Mouse (Mus musculus): ENCODE data around the gene Ugt1a10.

DNA sequence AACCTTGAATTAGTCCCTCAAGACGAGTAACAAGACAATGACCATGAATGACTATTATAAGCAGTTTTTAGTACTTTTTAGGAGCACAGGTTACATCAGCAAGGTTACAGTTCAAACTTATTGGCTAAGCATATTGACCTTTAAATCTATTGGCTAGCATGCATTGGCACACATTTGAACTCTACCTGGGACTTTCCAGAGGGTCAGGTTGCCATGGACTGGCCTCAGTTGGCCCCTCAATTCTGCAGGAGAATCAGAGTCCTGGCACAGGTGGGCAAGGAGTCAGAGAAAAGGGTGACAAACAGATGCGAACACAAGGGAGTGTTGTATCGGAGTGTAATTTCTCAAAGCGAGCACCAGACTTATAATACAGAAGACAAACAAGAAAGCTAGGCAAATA is 40.5 kb upstream of the Ugt1a10 start:
- TF ChIP-seq POLR2A (IDR thresholded peaks at IDR 0.05; ENCODE audit: borderline replicate concordance, extremely low read depth, insufficient read depth, insufficient read length, poor library complexity, severe bottlenecking) (no peak), CTCF (IDR thresholded peaks at IDR 0.05; ENCODE audit: borderline replicate concordance, extremely low read depth, insufficient read depth, insufficient read length) (no peak)

All from brain, embryonic 14.5 days (tissue).